Mouse (Mus musculus): ENCODE measurements around the gene B4galnt3.

The B4galnt3 gene

GRCm38 (mm10) chr6:120274887-120275286 is 19.5 kb downstream of the B4galnt3 start:
- DNase-seq (ENCODE audit: low read depth, low spot score) = peak; percentile 78

GRCm38 (mm10) chr6:120274181-120274580 is 20.2 kb downstream of the B4galnt3 start:
- DNase-seq (ENCODE audit: low read depth, low spot score) = no peak

- DNase-seq (ENCODE audit: low read depth, low spot score) = no peak
These were observed 30.2 kb downstream of the B4galnt3 start for GRCm38 (mm10) chr6:120264151-120264550.

- DNase-seq (ENCODE audit: low read depth, low spot score) = no peak
These were observed 30.8 kb downstream of the B4galnt3 start for GRCm38 (mm10) chr6:120263608-120264007.

- peak; percentile 60 for DNase-seq (ENCODE audit: low read depth, low spot score)
These were observed 31.4 kb downstream of the B4galnt3 start for GRCm38 (mm10) chr6:120262886-120263531.

- DNase-seq (ENCODE audit: low read depth, low spot score) = peak; percentile 50
These were observed 34.9 kb downstream of the B4galnt3 start for GRCm38 (mm10) chr6:120259481-120259880.

GRCm38 (mm10) chr6:120256431-120256935 is 37.9 kb downstream of the B4galnt3 start:
- DNase-seq (ENCODE audit: low read depth, low spot score) = no peak

GRCm38 (mm10) chr6:120255701-120256100 is 38.7 kb downstream of the B4galnt3 start:
- no peak for DNase-seq (ENCODE audit: low read depth, low spot score)

- DNase-seq (ENCODE audit: low read depth, low spot score) = no peak
These were observed 39.2 kb downstream of the B4galnt3 start for GRCm38 (mm10) chr6:120255144-120255543.

- no peak for DNase-seq (ENCODE audit: low read depth, low spot score)
These were observed 39.7 kb downstream of the B4galnt3 start for GRCm38 (mm10) chr6:120254640-120255039.

- no peak for DNase-seq (ENCODE audit: low read depth, low spot score)
These were observed 41.6 kb downstream of the B4galnt3 start for GRCm38 (mm10) chr6:120252741-120253140.

GRCm38 (mm10) chr6:120251010-120251409 is 43.3 kb downstream of the B4galnt3 start:
- DNase-seq (ENCODE audit: low read depth, low spot score) = no peak

GRCm38 (mm10) chr6:120249831-120250230 is 44.5 kb downstream of the B4galnt3 start:
- DNase-seq (ENCODE audit: low read depth, low spot score) = no peak

- DNase-seq (ENCODE audit: low read depth, low spot score) = no peak
These were observed 47.7 kb downstream of the B4galnt3 start for GRCm38 (mm10) chr6:120246676-120247075.

- DNase-seq (ENCODE audit: low read depth, low spot score) = no peak
These were observed 51.1 kb downstream of the B4galnt3 start for GRCm38 (mm10) chr6:120243250-120243649.

- DNase-seq (ENCODE audit: low read depth, low spot score) = no peak
These were observed 51.8 kb downstream of the B4galnt3 start for GRCm38 (mm10) chr6:120242530-120242929.

GRCm38 (mm10) chr6:120241453-120241852 is 52.9 kb downstream of the B4galnt3 start:
- no peak for DNase-seq (ENCODE audit: low read depth, low spot score)

GRCm38 (mm10) chr6:120240461-120240860 is 53.9 kb downstream of the B4galnt3 start:
- no peak for DNase-seq (ENCODE audit: low read depth, low spot score)

GRCm38 (mm10) chr6:120235874-120236273 is 58.5 kb downstream of the B4galnt3 start:
- no peak for DNase-seq (ENCODE audit: low read depth, low spot score)

GRCm38 (mm10) chr6:120232885-120233284 is 61.5 kb downstream of the B4galnt3 start:
- DNase-seq (ENCODE audit: low read depth, low spot score) = no peak

- DNase-seq (ENCODE audit: low read depth, low spot score) = peak; percentile 52
These were observed 63.9 kb downstream of the B4galnt3 start for GRCm38 (mm10) chr6:120230441-120230840.

- peak; percentile 48 for DNase-seq (ENCODE audit: low read depth, low spot score)
These were observed 64.6 kb downstream of the B4galnt3 start for GRCm38 (mm10) chr6:120229806-120230205.

- DNase-seq (ENCODE audit: low read depth, low spot score) = no peak
These were observed 67.3 kb downstream of the B4galnt3 start for GRCm38 (mm10) chr6:120227068-120227467.

- DNase-seq (ENCODE audit: low read depth, low spot score) = no peak
These were observed 69.0 kb downstream of the B4galnt3 start for GRCm38 (mm10) chr6:120225355-120225754.
